ENCODE assay signal across 14 mouse cellular contexts in the genomic region with DNA sequence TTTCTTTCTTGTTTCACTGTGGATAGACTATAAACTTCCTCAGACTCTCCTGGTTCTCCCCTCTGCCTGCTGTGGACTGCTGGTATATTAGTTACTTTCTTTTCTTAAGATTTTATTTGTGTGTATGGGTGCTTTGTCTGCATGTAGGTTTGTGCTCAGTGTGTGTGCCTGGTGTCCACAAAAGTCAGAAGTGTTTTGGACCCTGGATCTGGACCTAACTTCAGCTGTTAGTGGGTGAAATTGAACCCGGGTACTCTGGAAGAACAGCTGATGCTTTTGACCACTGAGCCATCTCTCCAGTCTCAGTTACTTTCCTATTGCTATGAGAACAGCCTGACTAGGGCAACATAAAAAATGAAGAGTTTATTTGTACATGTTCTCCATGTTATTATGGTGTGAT. TPM values are rescaled to one million over a fixed set of nuclear protein-coding genes. Genes with fewer than 3 reads are reported as not detected.
A peak's percentile ranks its signal among the peaks of the same experiment; 100 is the strongest.
DNase-seq lines count a peak whose midpoint lies in the region; ATAC-seq and TF ChIP-seq lines count a peak whose summit lies in the region.
"Had no signal": no experiment of that assay in that cellular context is flagged by ENCODE, and none has a peak within 500 bp of the region (broad histone marks: within the 10 kb centered on the region; RNA-seq: fewer than 3 reads in every experiment).

No protein-coding gene starts in this region.

- H3K36me3 ChIP-seq in heart, adult 2 months (ENCODE audit: control insufficient read depth, insufficient read depth, low read length): peaks cover 28% of the 10 kb centered on the region
- H3K36me3 ChIP-seq in hindbrain, embryonic 14.5 days (replicated peaks; ENCODE audit: control insufficient read depth, insufficient read depth): no peaks in the 10 kb centered on the region
- no peaks in the 10 kb centered on the region for H3K36me3 ChIP-seq in neural tube, embryonic 14.5 days (ENCODE audit: control insufficient read depth, insufficient read depth, low read length)
- H3K36me3 ChIP-seq: embryonic facial prominence, embryonic 13.5 days; liver, embryonic 15.5 days; neural tube, embryonic 12.5 days had no signal

- peaks cover 34% of the 10 kb centered on the region for H3K4me1 ChIP-seq in heart, adult 2 months (ENCODE audit: control insufficient read depth, insufficient read depth, low read length)
- peaks cover 49% of the 10 kb centered on the region for H3K4me1 ChIP-seq in hindbrain, embryonic 14.5 days (replicated peaks; ENCODE audit: control insufficient read depth, insufficient read depth, low read length)
- H3K4me1 ChIP-seq in neural tube, embryonic 14.5 days (ENCODE audit: control insufficient read depth, insufficient read depth, low read length): peaks cover 9% of the 10 kb centered on the region
- H3K4me1 ChIP-seq: liver, embryonic 15.5 days had no signal

- no peak overlapping the region for H3K9ac ChIP-seq in heart, adult 2 months (ENCODE audit: low read depth, low read length)
- no peak overlapping the region for H3K9ac ChIP-seq in hindbrain, embryonic 14.5 days
- no peak overlapping the region for H3K9ac ChIP-seq in neural tube, embryonic 14.5 days (replicated peaks; ENCODE audit: low read depth, low read length)
- H3K9ac ChIP-seq: embryonic facial prominence, embryonic 13.5 days; liver, embryonic 15.5 days; neural tube, embryonic 12.5 days had no signal

- no peak overlapping the region for H3K4me2 ChIP-seq in hindbrain, embryonic 14.5 days (replicated peaks)
- no peak overlapping the region for H3K4me2 ChIP-seq in neural tube, embryonic 14.5 days (ENCODE audit: low read depth, low read length)
- H3K4me2 ChIP-seq: embryonic facial prominence, embryonic 13.5 days; liver, embryonic 15.5 days; neural tube, embryonic 12.5 days had no signal

- H3K4me3 ChIP-seq in heart, adult 2 months: no peak overlapping the region
- no peak overlapping the region for H3K4me3 ChIP-seq in layer of hippocampus, adult 2 months
- H3K4me3 ChIP-seq in hindbrain, embryonic 14.5 days (replicated peaks; ENCODE audit: low read length): no peak overlapping the region
- H3K4me3 ChIP-seq in neural tube, embryonic 14.5 days (ENCODE audit: low read depth, low read length): no peak overlapping the region
- H3K4me3 ChIP-seq: embryonic facial prominence, embryonic 13.5 days; liver, embryonic 15.5 days; neural tube, embryonic 12.5 days had no signal

- H3K9me3 ChIP-seq in hindbrain, embryonic 14.5 days (ENCODE audit: control insufficient read depth, low read length): no peaks in the 10 kb centered on the region
- no peaks in the 10 kb centered on the region for H3K9me3 ChIP-seq in neural tube, embryonic 14.5 days (ENCODE audit: control insufficient read depth, low read length)
- H3K9me3 ChIP-seq: embryonic facial prominence, embryonic 13.5 days; liver, embryonic 15.5 days; neural tube, embryonic 12.5 days had no signal

- TF ChIP-seq CTCF in heart, adult 2 months (IDR thresholded peaks at IDR 0.05): no peak
- TF ChIP-seq CTCF in layer of hippocampus, adult 2 months (conservative IDR thresholded peaks at IDR 0.05): no peak

- intact Hi-C loops in heart, adult 2 months (cut with DNase I): no loop called here

- H3K27ac ChIP-seq in heart, adult 2 months: peak overlapping the region; percentile 58
- H3K27ac ChIP-seq in layer of hippocampus, adult 2 months: peak overlapping the region; percentile 69; the same call in 1 of the 2 replicates
- H3K27ac ChIP-seq in hindbrain, embryonic 14.5 days: 0 out of 2 replicates have a peak overlapping the region, but pooled peaks have one; percentile 43
- 0 out of 2 replicates have a peak overlapping the region, but pooled peaks have one; percentile 13 for H3K27ac ChIP-seq in neural tube, embryonic 14.5 days (ENCODE audit: low read depth, low read length)
- H3K27ac ChIP-seq: embryonic facial prominence, embryonic 13.5 days; liver, embryonic 15.5 days had no signal

- TF ChIP-seq POLR2A in heart, adult 2 months (IDR thresholded peaks at IDR 0.05; ENCODE audit: insufficient read depth, low read depth, low read length): no peak

- no peak for DNase-seq in heart, adult 2 months
- no peak for DNase-seq in heart, adult 9 months (ENCODE audit: low spot score in 2 of 2)
- DNase-seq in layer of hippocampus, adult 2 months (ENCODE audit: low spot score in 2 of 2): no peak
- no peak for DNase-seq in layer of hippocampus, adult 9-11 months
- DNase-seq in hindbrain, embryonic 14.5 days (ENCODE audit: low spot score): no peak
- DNase-seq in left cerebral cortex, adult 9 months (ENCODE audit: low spot score in 2 of 2): no peak
- DNase-seq: gastrocnemius, postnatal 10 days; lung, postnatal 14 days; right cerebral cortex, postnatal 4 days had no signal

- no peak for TF ChIP-seq EP300 in heart, adult 2 months (IDR thresholded peaks at IDR 0.05; ENCODE audit: insufficient read depth, low read depth, low read length)

- ATAC-seq in hindbrain, embryonic 14.5 days (ENCODE audit: low FRiP score): no peak
- ATAC-seq in neural tube, embryonic 14.5 days (ENCODE audit: low read depth): no peak
- ATAC-seq: inflammation-experienced regulatory T-cells, adult 6 months had no signal

- 89% methylated on average over 1 of the region's 1 CpGs for WGBS in heart, adult 2 months
- WGBS in hindbrain, embryonic 14.5 days: 73% methylated on average over 1 of the region's 1 CpGs
- 100% methylated on average over 1 of the region's 1 CpGs for WGBS in neural tube, embryonic 14.5 days

- H3K27me3 ChIP-seq in heart, adult 2 months (ENCODE audit: control insufficient read depth, insufficient read depth, low read length): no peaks in the 10 kb centered on the region
- no peaks in the 10 kb centered on the region for H3K27me3 ChIP-seq in hindbrain, embryonic 14.5 days (ENCODE audit: control insufficient read depth, insufficient read depth, low read length)
- no peaks in the 10 kb centered on the region for H3K27me3 ChIP-seq in neural tube, embryonic 14.5 days (ENCODE audit: control insufficient read depth, insufficient read depth, low read length)
- H3K27me3 ChIP-seq: embryonic facial prominence, embryonic 13.5 days; liver, embryonic 15.5 days; neural tube, embryonic 12.5 days had no signal

- H3K79me2 ChIP-seq in heart, adult 2 months (replicated peaks; ENCODE audit: control insufficient read depth, insufficient read depth, low read length): peaks cover 5% of the 10 kb centered on the region

RNA-seq across cellular contexts. Expression of gene Phlpp1, which starts 29.5 kb away (rescaled TPM):
- 10 to 100 TPM; 16.3 to 17.2 TPM for total RNA-seq in heart, adult 2 months (2021)
- polyA plus RNA-seq in heart, adult 2 months (2012; rRNA removed): 9.6 and 15.6 TPM in 2 replicates
- total RNA-seq in layer of hippocampus, adult 2 months (2021): 10 to 100 TPM; 82.6 to 87.3 TPM
- 9.6 and 11.1 TPM in 2 replicates for polyA plus RNA-seq in hindbrain, embryonic 14.5 days (2014; fragmentation: Nextera tagmentation; extraction: Ambion mirVana)
- 10.3 and 11.8 TPM in 2 replicates for polyA plus RNA-seq in neural tube, embryonic 14.5 days (2014; fragmentation: Nextera tagmentation; extraction: Ambion mirVana)

Comparison
In these comparisons a context has a peak if more than half of its experiments do, and no peak if none do; other contexts are left out.
1. H3K27ac ChIP-seq: peak in every context shown above with its lines; median percentile 69 in layer of hippocampus, adult 2 months; 58 in heart, adult 2 months; 43 in hindbrain, embryonic 14.5 days; 13 in neural tube, embryonic 14.5 days.